ENCODE assay signal across 8 mouse cellular contexts in genomic region chr17:45556514-45557245, GRCm38 (mm10). TPM values are rescaled to one million over a fixed set of nuclear protein-coding genes. Genes with fewer than 3 reads are reported as not detected.
A peak's percentile ranks its signal among the peaks of the same experiment; 100 is the strongest.
DNase-seq lines count a peak whose midpoint lies in the region; ATAC-seq and TF ChIP-seq lines count a peak whose summit lies in the region.
"Had no signal": no experiment of that assay in that cellular context is flagged by ENCODE, and none has a peak within 500 bp of the region (broad histone marks: within the 10 kb centered on the region; RNA-seq: fewer than 3 reads in every experiment).

No protein-coding gene starts in this region.

- H3K4me1 ChIP-seq in E14TG2a.4 (replicated peaks; ENCODE audit: low read depth, low read length), result peaks cover 55% of the 10 kb centered on the region

- H3K4me3 ChIP-seq in E14TG2a.4 (replicated peaks; ENCODE audit: low read length), result peak overlapping the region; percentile 92

- peaks cover 26% of the 10 kb centered on the region for H3K27me3 ChIP-seq in E14TG2a.4 (ENCODE audit: insufficient read depth, low read length)

- no peaks in the 10 kb centered on the region for H3K9me3 ChIP-seq in E14TG2a.4 (ENCODE audit: low read length)

- peak; percentile 66 to 69 for DNase-seq in B cell, adult 2 months
- DNase-seq in right cerebral cortex, postnatal 36 days (ENCODE audit: low spot score in 2 of 2), result no peak
- DNase-seq in embryo, embryonic 10 days (ENCODE audit: low spot score), result no peak
- DNase-seq in adrenal gland, postnatal 25 days, result no peak

- 0 out of 4 replicates have a peak, but pooled peaks have one; percentile 23 to 37 for ATAC-seq in hematopoietic stem cell, adult 5-6 weeks (replicated peaks in 1 of 2; ENCODE audit: insufficient read depth in 1 of 2, low FRiP score in 2 of 2, low TSS enrichment in 1 of 2, low read depth in 1 of 2, poor library complexity in 2 of 2, severe bottlenecking in 2 of 2)
- peak; percentile 25; the same call in 1 of the 2 replicates for ATAC-seq in megakaryocyte progenitor cell, adult 5-6 weeks (replicated peaks; ENCODE audit: poor library complexity)

- TF ChIP-seq CTCF in E14TG2a.4 (conservative IDR thresholded peaks at IDR 0.05; ENCODE audit: low read length), result no peak

- H3K36me3 ChIP-seq in E14TG2a.4 (ENCODE audit: insufficient read depth, low read length), result peaks cover 20% of the 10 kb centered on the region

RNA-seq across cellular contexts. Expression of gene Nfkbie, which starts 1.2 kb away (rescaled TPM):
- 20.5 and 22.7 TPM in 2 replicates for total RNA-seq in hematopoietic stem cell, adult 5-6 weeks (2017)
- total RNA-seq in megakaryocyte progenitor cell, adult 5-6 weeks (2015), result 5.7 and 7.0 TPM in 2 replicates
- total RNA-seq in megakaryocyte progenitor cell, adult 5-6 weeks (2017), result 5.1 and 9.5 TPM in 2 replicates
- total RNA-seq in adrenal gland, postnatal 25 days (2021), result 3.1 and 3.6 TPM in 2 replicates

RNA-seq across cellular contexts. Expression of gene Slc35b2, which starts 7.0 kb away (rescaled TPM):
- total RNA-seq in hematopoietic stem cell, adult 5-6 weeks (2017), result 64.8 and 76.7 TPM in 2 replicates
- total RNA-seq in megakaryocyte progenitor cell, adult 5-6 weeks (2015), result 80.2 and 85.9 TPM in 2 replicates
- total RNA-seq in megakaryocyte progenitor cell, adult 5-6 weeks (2017), result 84.9 and 120 TPM in 2 replicates
- total RNA-seq in adrenal gland, postnatal 25 days (2021), result 59.6 and 74.2 TPM in 2 replicates

RNA-seq across cellular contexts. Expression of gene Tmem151b, which starts 7.2 kb away (rescaled TPM):
- 0.25 TPM in 2 replicates for total RNA-seq in hematopoietic stem cell, adult 5-6 weeks (2017)
- total RNA-seq in megakaryocyte progenitor cell, adult 5-6 weeks (2015), result 0.12 TPM in 1 of 2 replicates, not detected in the other
- total RNA-seq in megakaryocyte progenitor cell, adult 5-6 weeks (2017), result 0.12 TPM in 1 of 2 replicates, not detected in the other
- total RNA-seq in adrenal gland, postnatal 25 days (2021), result 0.15 and 0.19 TPM in 2 replicates

RNA-seq across cellular contexts. Expression of gene Hsp90ab1, which starts 16.4 kb away (rescaled TPM):
- total RNA-seq in hematopoietic stem cell, adult 5-6 weeks (2017), result 2,119 and 2,880 TPM in 2 replicates
- 1,239 and 1,324 TPM in 2 replicates for total RNA-seq in megakaryocyte progenitor cell, adult 5-6 weeks (2015)
- total RNA-seq in megakaryocyte progenitor cell, adult 5-6 weeks (2017), result 2,380 and 2,713 TPM in 2 replicates
- total RNA-seq in adrenal gland, postnatal 25 days (2021), result 1,940 and 2,378 TPM in 2 replicates

RNA-seq across cellular contexts. Expression of gene Tcte1, which starts 33.4 kb away (rescaled TPM):
- not detected in 2 replicates for total RNA-seq in hematopoietic stem cell, adult 5-6 weeks (2017)
- total RNA-seq in megakaryocyte progenitor cell, adult 5-6 weeks (2015), result not detected in 2 replicates
- total RNA-seq in megakaryocyte progenitor cell, adult 5-6 weeks (2017), result not detected in 2 replicates
- not detected in 2 replicates for total RNA-seq in adrenal gland, postnatal 25 days (2021)
- total RNA-seq: heart, adult 18-20 months had no signal

Comparison
In these comparisons a context has a peak if more than half of its experiments do, and no peak if none do; other contexts are left out.
1. DNase-seq: peak in B cell, adult 2 months (2 of 2); none in right cerebral cortex, postnatal 36 days (0 of 2), embryo, embryonic 10 days (single experiment) and adrenal gland, postnatal 25 days (single experiment).